Mouse (Mus musculus) heart, embryonic 16.5 days (tissue): ENCODE results near the gene Zfp536. TPM values are rescaled to one million over a fixed set of nuclear protein-coding genes. Genes with fewer than 3 reads are reported as not detected.

Experiments used
- ATAC-seq: fragments of 200-750 bp; cut with Nextera tagmentation; replicated peaks from 2 replicates; pipeline ENCODE4 v1.8.0; 2017; ENCODE audit warnings: moderate number of reproducible peaks; ENCODE audit not compliant: insufficient read depth, low FRiP score; ENCODE audit errors: extremely low read depth
- H3K27ac ChIP-seq: fragments of 300-500 bp; sonication (generic); 2 replicates; pipeline ENCODE4 v1.5.1; 2014; ENCODE audit warnings: mild to moderate bottlenecking, low read length, control low read depth, moderate library complexity
- H3K27me3 ChIP-seq: fragments of 300-500 bp; sonication (generic); 2 replicates; pipeline ENCODE4 v1.6.1; 2014; ENCODE audit warnings: low read length, mixed read lengths; ENCODE audit not compliant: control insufficient read depth, insufficient read depth
- H3K36me3 ChIP-seq: fragments of 300-500 bp; sonication (generic); 2 replicates; pipeline ENCODE4 v1.6.1; 2014; ENCODE audit not compliant: control insufficient read depth, insufficient read depth
- H3K4me1 ChIP-seq: fragments of 300-500 bp; sonication (generic); 2 replicates; pipeline ENCODE4 v1.6.1; 2014; ENCODE audit warnings: low read length, mixed read lengths; ENCODE audit not compliant: control insufficient read depth, insufficient read depth
- H3K4me2 ChIP-seq: fragments of 300-500 bp; sonication (generic); 2 replicates; pipeline ENCODE4 v1.6.1; 2014; ENCODE audit warnings: low read depth, mild to moderate bottlenecking, control low read depth, low read length
- H3K4me3 ChIP-seq: fragments of 300-500 bp; sonication (generic); 2 replicates; pipeline ENCODE4 v1.5.1; 2014; ENCODE audit warnings: mild to moderate bottlenecking, control low read depth, low read length
- H3K9ac ChIP-seq: fragments of 300-500 bp; sonication (generic); 2 replicates; pipeline ENCODE4 v1.6.1; 2014; ENCODE audit warnings: low read length, control low read depth
- H3K9me3 ChIP-seq: fragments of 300-500 bp; sonication (generic); replicated peaks from 2 replicates; pipeline ENCODE4 v1.6.1; 2016; ENCODE audit warnings: low read length; ENCODE audit not compliant: control insufficient read depth
- WGBS: fragments of 180-500 bp; shearing (Covaris S2); extraction: QIAGEN DNeasy Blood & Tissue Kit; methylation state at CpG from one replicate; pipeline ENCODE4 v1.1.7; 2014; 5-methylcytosine and 5-hydroxymethylcytosine counted together
- polyA plus RNA-seq: library from polyadenylated mRNA; unstranded; fragments of >200 nt; fragmentation: Nextera tagmentation; extraction: Ambion mirVana; gene quantifications from 2 replicates; pipeline ENCODE4 v1.2.1, GENCODE M21; 2015

Gene Zfp536
- 4.7 and 5.8 TPM in 2 replicates for polyA plus RNA-seq

DNA sequence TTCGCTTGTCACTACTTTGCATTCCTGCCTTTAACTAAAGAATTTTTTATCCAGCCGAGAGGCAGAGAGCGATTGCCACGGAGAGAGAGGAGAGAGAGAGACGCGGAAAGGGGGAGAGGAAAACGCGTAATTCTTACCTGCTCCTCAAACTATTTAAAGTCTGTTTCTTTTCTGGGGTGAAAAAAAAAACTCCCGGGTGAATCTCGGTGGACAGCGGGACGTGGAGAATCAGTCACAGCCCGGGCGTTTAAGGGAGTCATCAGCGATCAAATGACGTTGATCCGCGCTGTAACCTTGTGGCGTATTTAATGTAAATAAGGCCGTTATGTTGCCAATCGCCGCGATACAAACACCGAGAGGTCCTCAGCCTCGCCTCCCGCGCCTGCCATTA, at the start of gene Zfp536:
Zfp536 (minus strand) TSS at position 330 of the 391 bp plus-strand sequence.
- peak within 1 kb of the TSS; percentile 96 for H3K4me2 ChIP-seq
- H3K9ac ChIP-seq: peak within 1 kb of the TSS; percentile 75
- peaks cover 6% of the 10 kb centered on the region for H3K4me1 ChIP-seq
- H3K27me3 ChIP-seq: peaks cover 55% of the 10 kb centered on the region
- peak within 1 kb of the TSS; percentile 71 for H3K4me3 ChIP-seq
- H3K27ac ChIP-seq: no peak within 1 kb of the TSS
- no peaks in the 10 kb centered on the region for H3K9me3 ChIP-seq
- no peaks in the 10 kb centered on the region for H3K36me3 ChIP-seq
- 1% methylated on average over 27 of the region's 27 CpGs for WGBS
- no peak for ATAC-seq

- 43% methylated on average over 11 of the region's 11 CpGs for WGBS
These were observed 47.3 kb upstream of the Zfp536 start for GRCm38 (mm10) chr7:37820670-37821301.

DNA sequence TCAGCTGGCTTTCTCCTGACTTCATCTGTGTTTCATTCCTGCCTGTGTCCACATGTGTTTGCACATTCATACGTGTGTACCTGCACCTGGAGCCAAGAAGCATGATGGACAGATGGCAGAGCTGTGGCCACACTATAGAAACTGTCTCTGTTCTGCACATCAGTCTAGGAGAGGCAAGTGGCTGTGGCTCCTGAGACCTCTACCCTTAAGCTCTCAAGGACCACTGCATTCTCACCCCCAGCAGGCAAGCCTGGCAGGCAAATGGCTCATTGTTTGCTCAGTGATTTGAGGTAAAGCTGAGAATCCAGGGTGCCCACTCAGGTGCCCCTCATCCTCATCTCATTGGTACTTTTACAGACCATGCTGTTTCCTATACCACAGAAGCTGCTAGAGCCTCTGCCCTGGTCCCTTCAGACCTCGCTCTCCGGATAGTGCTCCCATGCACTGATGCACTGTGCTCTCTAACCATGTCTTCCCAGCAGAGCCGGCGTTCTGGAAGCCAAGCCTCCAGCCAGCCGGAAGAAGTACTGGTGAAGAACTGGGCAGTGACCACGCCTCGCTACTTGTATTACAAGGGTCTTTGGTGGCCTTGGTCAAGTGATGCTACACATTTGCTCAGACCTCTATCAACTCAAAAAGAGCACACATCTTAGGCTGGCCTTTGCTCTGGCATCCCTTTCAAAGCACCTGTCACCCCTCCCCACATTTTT, 45.3 kb upstream of the Zfp536 start:
- Histone ChIP-seq H3K9me3 (no peaks in the 10 kb centered on the region), H3K27ac (no peak overlapping the region), H3K27me3 (no peaks in the 10 kb centered on the region), H3K4me3 (no peak overlapping the region), H3K36me3 (no peaks in the 10 kb centered on the region), H3K9ac (no peak overlapping the region), H3K4me1 (peaks cover 3% of the 10 kb centered on the region; the same call in 1 of the 2 replicates), H3K4me2 (no peak overlapping the region)
- 80% methylated on average over 8 of the region's 8 CpGs for WGBS
- ATAC-seq: no peak

More at GRCm38 (mm10) chr7:37820670-37821301, 47.3 kb upstream of the Zfp536 start:
- Histone ChIP-seq H3K4me2 (no peak overlapping the region), H3K9me3 (no peaks in the 10 kb centered on the region), H3K9ac (no peak overlapping the region), H3K4me3 (no peak overlapping the region), H3K27ac (no peak overlapping the region; the same call in 1 of the 2 replicates), H3K36me3 (no peaks in the 10 kb centered on the region), H3K27me3 (no peaks in the 10 kb centered on the region), H3K4me1 (peaks cover 3% of the 10 kb centered on the region; the same call in 1 of the 2 replicates)
- ATAC-seq: peak; percentile 52; the same call in 1 of the 2 replicates

DNA sequence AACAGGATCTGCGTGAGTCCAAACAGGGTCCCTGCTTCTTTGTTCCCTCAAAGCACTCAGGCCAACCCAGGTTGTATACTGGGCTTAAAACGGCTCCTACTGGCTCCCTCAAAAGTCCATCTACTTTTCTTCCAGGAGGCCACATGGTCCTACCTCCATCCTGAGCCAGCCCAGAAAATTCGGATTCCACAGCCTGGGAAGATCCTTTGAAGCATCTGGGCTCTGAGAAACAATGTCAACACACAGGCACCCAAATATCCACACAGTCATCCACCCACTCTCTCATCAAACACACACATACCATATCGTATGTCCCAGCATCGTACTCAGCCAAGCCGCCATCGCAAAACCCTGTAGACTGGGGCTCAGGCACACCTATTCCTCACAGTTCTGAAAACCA, 43.5 kb upstream of the Zfp536 start:
- Histone ChIP-seq H3K9me3 (no peaks in the 10 kb centered on the region), H3K27ac (no peak overlapping the region), H3K36me3 (no peaks in the 10 kb centered on the region), H3K4me3 (no peak overlapping the region), H3K9ac (no peak overlapping the region), H3K4me2 (no peak overlapping the region), H3K4me1 (peaks cover 3% of the 10 kb centered on the region; the same call in 1 of the 2 replicates), H3K27me3 (no peaks in the 10 kb centered on the region)
- no peak for ATAC-seq
- WGBS: 79% methylated on average over 7 of the region's 7 CpGs

GRCm38 (mm10) chr7:37814844-37815406, 41.5 kb upstream of the Zfp536 start:
- H3K27ac ChIP-seq: no peak overlapping the region

DNA sequence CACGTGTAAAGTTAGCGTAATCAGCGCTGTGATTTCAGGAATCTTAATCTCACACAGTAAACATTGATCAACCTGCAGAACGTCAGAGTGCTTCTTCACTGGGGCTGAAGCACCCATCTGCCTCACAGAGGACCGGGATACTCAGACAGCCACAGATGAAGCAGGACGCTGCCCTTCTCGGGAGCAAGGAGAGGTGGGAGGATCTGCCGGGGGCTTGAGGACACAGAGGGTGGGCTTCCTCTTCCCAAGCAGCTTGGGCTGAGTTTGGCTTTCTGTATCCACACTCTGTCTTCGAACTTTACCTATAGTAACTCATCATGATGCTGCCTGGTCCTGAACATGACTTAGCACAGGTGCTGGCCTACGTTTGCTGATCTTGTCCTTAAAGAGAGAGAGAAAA, 40.2 kb upstream of the Zfp536 start:
- Histone ChIP-seq H3K9me3 (no peaks in the 10 kb centered on the region), H3K36me3 (no peaks in the 10 kb centered on the region), H3K4me2 (no peak overlapping the region), H3K27me3 (no peaks in the 10 kb centered on the region), H3K4me1 (no peaks in the 10 kb centered on the region), H3K27ac (no peak overlapping the region), H3K4me3 (no peak overlapping the region), H3K9ac (no peak overlapping the region)
- WGBS: 68% methylated on average over 10 of the region's 10 CpGs
- no peak for ATAC-seq

More at GRCm38 (mm10) chr7:37814844-37815406, 41.5 kb upstream of the Zfp536 start:
- Histone ChIP-seq H3K4me1 (no peaks in the 10 kb centered on the region), H3K4me2 (no peak overlapping the region), H3K36me3 (no peaks in the 10 kb centered on the region), H3K9ac (no peak overlapping the region), H3K4me3 (no peak overlapping the region), H3K27me3 (no peaks in the 10 kb centered on the region), H3K9me3 (no peaks in the 10 kb centered on the region)
- 50% methylated on average over 8 of the region's 8 CpGs for WGBS
- no peak for ATAC-seq

DNA sequence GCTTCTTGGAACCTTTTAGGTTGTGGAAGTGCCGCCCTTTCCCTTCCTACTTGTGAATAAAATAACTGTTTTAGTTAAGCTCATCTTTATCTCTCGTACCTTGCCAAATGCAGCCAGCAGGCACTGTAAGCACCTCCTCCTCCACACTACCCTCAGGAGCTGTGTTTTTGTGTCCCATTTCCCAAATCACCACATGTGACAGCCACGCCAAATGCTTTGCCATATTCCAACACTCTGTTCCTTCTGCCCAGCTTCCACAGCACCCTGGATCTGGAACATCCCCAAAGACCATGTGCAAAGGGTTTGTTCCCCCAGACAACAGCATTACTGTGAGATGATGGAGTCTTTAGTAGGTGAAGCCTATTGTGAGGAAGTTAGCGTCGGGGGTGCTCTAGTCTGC, 36.5 kb upstream of the Zfp536 start:
- H3K4me2 ChIP-seq: no peak overlapping the region
- no peak overlapping the region for H3K4me3 ChIP-seq
- no peak for ATAC-seq
- no peak overlapping the region for H3K9ac ChIP-seq
- no peaks in the 10 kb centered on the region for H3K9me3 ChIP-seq
- 77% methylated on average over 5 of the region's 5 CpGs for WGBS
- H3K27me3 ChIP-seq: no peaks in the 10 kb centered on the region
- H3K4me1 ChIP-seq: no peaks in the 10 kb centered on the region
- H3K27ac ChIP-seq: no peak overlapping the region
- no peaks in the 10 kb centered on the region for H3K36me3 ChIP-seq

GRCm38 (mm10) chr7:37809001-37809400, 35.6 kb upstream of the Zfp536 start:
- Histone ChIP-seq H3K27me3 (no peaks in the 10 kb centered on the region), H3K9ac (no peak overlapping the region), H3K4me3 (no peak overlapping the region), H3K27ac (no peak overlapping the region), H3K4me1 (no peaks in the 10 kb centered on the region), H3K4me2 (no peak overlapping the region), H3K36me3 (no peaks in the 10 kb centered on the region), H3K9me3 (no peaks in the 10 kb centered on the region)
- WGBS: 85% methylated on average over 4 of the region's 4 CpGs
- no peak for ATAC-seq

DNA sequence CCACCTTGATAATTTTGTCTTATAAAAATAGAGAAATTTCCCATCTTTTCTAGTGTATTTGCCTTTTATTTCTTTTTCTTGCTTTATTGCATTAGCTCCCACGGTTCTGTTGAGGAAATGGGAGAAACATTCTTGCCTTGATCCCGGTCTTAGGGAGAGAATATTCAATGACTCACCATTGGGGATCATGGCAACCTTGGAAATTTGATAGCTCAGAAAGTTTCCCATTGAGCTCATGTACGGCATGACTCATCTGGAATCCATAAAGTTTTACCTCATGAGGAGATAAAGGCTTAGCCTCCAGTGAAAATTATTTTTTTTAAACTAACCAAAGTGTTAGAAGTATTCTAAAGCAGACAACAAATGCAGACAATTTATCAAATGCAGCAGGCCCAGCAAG, 27.7 kb upstream of the Zfp536 start:
- ATAC-seq: no peak
- 61% methylated on average over 3 of the region's 3 CpGs for WGBS
- H3K27ac ChIP-seq: no peak overlapping the region

More for the DNA sequence above, 27.7 kb upstream of the Zfp536 start:
- H3K4me1 ChIP-seq: no peaks in the 10 kb centered on the region
- H3K9ac ChIP-seq: no peak overlapping the region
- no peak overlapping the region for H3K4me3 ChIP-seq
- no peaks in the 10 kb centered on the region for H3K9me3 ChIP-seq
- H3K4me2 ChIP-seq: no peak overlapping the region
- H3K36me3 ChIP-seq: no peaks in the 10 kb centered on the region
- H3K27me3 ChIP-seq: no peaks in the 10 kb centered on the region
